Mouse (Mus musculus) Patski (cell line): ENCODE results near the gene Afap1. TPM values are rescaled to one million over a fixed set of nuclear protein-coding genes. Genes with fewer than 3 reads are reported as not detected.

Source experiments
- ATAC-seq: fragments of 100-300 bp; one replicate; pipeline ENCODE4 v1.8.0; 2021
- CTCF ChIA-PET: fragments of 350-600 bp; sonication (Branson Sonifier 250); formaldehyde crosslinking; loops from one replicate; lab custom pipeline; 2022; ENCODE audit warnings: inconsistent platforms; lab: Charles Lee
- POLR2A ChIA-PET: fragments of 350-600 bp; sonication (Branson Sonifier 250); formaldehyde crosslinking; loops from one replicate; lab custom pipeline; 2022; ENCODE audit warnings: antibody characterized with exemption, inconsistent platforms; lab: Charles Lee
- DNase-seq: peaks from one replicate; pipeline ENCODE4 v3.0.0-alpha.2; 2011; ENCODE audit warnings: low read depth, low spot score
- H3K27me3 ChIP-seq: fragments of 371-371 bp; one replicate; pipeline ENCODE4 v1.5.1; 2021
- CTCF ChIP-seq: fragments of 100-300 bp; IDR thresholded peaks from one replicate; pipeline ENCODE4 v1.5.1; 2021
- in situ Hi-C: fragments of 300-500 bp; cut with MboI; formaldehyde crosslinking; loops from 3 replicates; pipeline ENCODE4 v1.11.1; 2018; ENCODE audit warnings: low pct_unique_long_range_greater_than_20kb, mixed read lengths
- polyA plus RNA-seq: library from polyadenylated mRNA; unstranded; gene quantifications from one replicate; pipeline ENCODE4 v1.2.3, GENCODE M21; 2021

The Afap1 gene
- polyA plus RNA-seq, 1 experiment from 2014 or later, result 65.9 TPM

GRCm38 (mm10) chr5:35879199-35879598 is 13.9 kb upstream of the Afap1 start:
- in situ Hi-C loops, result no loop called here
- TF ChIP-seq CTCF, result no peak
- ATAC-seq (no peak), DNase-seq (no peak)
- ChIA-PET CTCF (interaction anchor here (3.2 to 3.9 kb wide), 2 partner anchors 9 to 10 kb away, joined by 17 to 20 read pairs; no protein-coding TSS in a partner anchor), POLR2A (no interaction called here)
- no peaks in the 10 kb centered on the region for H3K27me3 ChIP-seq

- DNase-seq (no peak), ATAC-seq (no peak)
- TF ChIP-seq CTCF, result no peak
- in situ Hi-C loops, result no loop called here
- ChIA-PET CTCF (interaction anchor here (0.9 to 1.1 kb wide), 2 partner anchors 9 to 100 kb away, joined by 4 read pairs; no protein-coding TSS in a partner anchor), POLR2A (interaction anchor here (1.5 kb wide), 1 partner anchor 12 kb away, joined by 3 read pairs; no protein-coding TSS in a partner anchor)
- no peaks in the 10 kb centered on the region for H3K27me3 ChIP-seq
Observed at GRCm38 (mm10) chr5:35882391-35882790, 10.7 kb upstream of the Afap1 start.

GRCm38 (mm10) chr5:35884262-35884661 is 8.9 kb upstream of the Afap1 start:
- DNase-seq (no peak), ATAC-seq (no peak)
- CTCF ChIA-PET, result interaction anchor here (12.4 kb wide), 1 partner anchor 89 kb away, joined by 125 read pairs; no protein-coding TSS in a partner anchor
- in situ Hi-C loops, result no loop called here
- no peaks in the 10 kb centered on the region for H3K27me3 ChIP-seq
- no peak for TF ChIP-seq CTCF
- POLR2A ChIA-PET, result no interaction called here

GRCm38 (mm10) chr5:35884689-35885088 is 8.4 kb upstream of the Afap1 start:
- ATAC-seq, result no peak

GRCm38 (mm10) chr5:35888959-35889358 is 4.2 kb upstream of the Afap1 start:
- TF ChIP-seq CTCF, result no peak
- POLR2A ChIA-PET, result interaction anchor here (0.8 to 0.9 kb wide), 2 partner anchors 82 to 94 kb away, joined by 3 to 4 read pairs; no protein-coding TSS in a partner anchor
- H3K27me3 ChIP-seq, result no peaks in the 10 kb centered on the region
- DNase-seq, result no peak
- no peak for ATAC-seq
- CTCF ChIA-PET, result interaction anchor here (1.0 to 12.4 kb wide), 12 partner anchors 9 to 131 kb away, joined by 3 to 125 read pairs (median 6); no protein-coding TSS in a partner anchor
- in situ Hi-C loops, result loop anchor here (5.0 kb wide), 1 partner anchor 83 kb away; no protein-coding TSS in a partner anchor

More at GRCm38 (mm10) chr5:35884689-35885088, 8.4 kb upstream of the Afap1 start:
- CTCF ChIA-PET, result interaction anchor here (12.4 kb wide), 1 partner anchor 88 kb away, joined by 125 read pairs; no protein-coding TSS in a partner anchor
- POLR2A ChIA-PET, result no interaction called here
- DNase-seq, result no peak
- H3K27me3 ChIP-seq, result no peaks in the 10 kb centered on the region
- TF ChIP-seq CTCF, result no peak
- in situ Hi-C loops, result loop anchor here (5.0 kb wide), 1 partner anchor 88 kb away; no protein-coding TSS in a partner anchor

- no peak for ATAC-seq
- no peak for DNase-seq
- in situ Hi-C loops, result loop anchor here (5.0 to 10.0 kb wide), 2 partner anchors 55 to 83 kb away; no protein-coding TSS in a partner anchor
- no peaks in the 10 kb centered on the region for H3K27me3 ChIP-seq
- ChIA-PET CTCF (interaction anchor here (1.0 to 12.4 kb wide), 10 partner anchors 10 to 94 kb away, joined by 3 to 125 read pairs (median 8); no protein-coding TSS in a partner anchor), POLR2A (no interaction called here)
- no peak for TF ChIP-seq CTCF
Observed at GRCm38 (mm10) chr5:35889641-35890040, 3.5 kb upstream of the Afap1 start.

- H3K27me3 ChIP-seq, result no peaks in the 10 kb centered on the region
- no peak for ATAC-seq
- no peak for DNase-seq
- ChIA-PET POLR2A (no interaction called here), CTCF (interaction anchor here (1.7 to 12.4 kb wide), 3 partner anchors 11 to 91 kb away, joined by 7 to 125 read pairs (median 17); no protein-coding TSS in a partner anchor)
- TF ChIP-seq CTCF, result no peak
- in situ Hi-C loops, result loop anchor here (10.0 kb wide), 1 partner anchor 54 kb away; no protein-coding TSS in a partner anchor
Observed at GRCm38 (mm10) chr5:35890985-35891730, 2.0 kb upstream of the Afap1 start.

- in situ Hi-C loops, result loop anchor here (10.0 kb wide), 1 partner anchor 52 kb away; no protein-coding TSS in a partner anchor
- POLR2A ChIA-PET, result interaction anchor here (0.5 to 1.4 kb wide), 2 partner anchors 16 to 56 kb away, joined by 3 read pairs; no protein-coding TSS in a partner anchor
- H3K27me3 ChIP-seq, result no peaks in the 10 kb centered on the region
- no peak for ATAC-seq
- DNase-seq, result no peak
- CTCF ChIA-PET, result interaction anchor here (0.7 to 12.4 kb wide), 4 partner anchors 12 to 90 kb away, joined by 3 to 125 read pairs (median 6); no protein-coding TSS in a partner anchor
- no peak for TF ChIP-seq CTCF
Observed at GRCm38 (mm10) chr5:35892363-35892762, 756 bp upstream of the Afap1 start.

- no peak for DNase-seq
- H3K27me3 ChIP-seq, result no peaks in the 10 kb centered on the region
Observed at GRCm38 (mm10) chr5:35893805-35894260, 714 bp downstream of the Afap1 start.

More at GRCm38 (mm10) chr5:35893805-35894260, 714 bp downstream of the Afap1 start:
- peak; percentile 45 for ATAC-seq
- no peak for TF ChIP-seq CTCF
- CTCF ChIA-PET, result interaction anchor here (2.8 to 12.4 kb wide), 2 partner anchors 11 to 79 kb away, joined by 15 to 125 read pairs; no protein-coding TSS in a partner anchor
- in situ Hi-C loops, result loop anchor here (10.0 kb wide), 1 partner anchor 51 kb away; no protein-coding TSS in a partner anchor
- POLR2A ChIA-PET, result interaction anchor here (0.6 to 1.4 kb wide), 4 partner anchors 10 to 54 kb away, joined by 3 to 8 read pairs (median 4); no protein-coding TSS in a partner anchor
